ENCODE assay signal across 8 mouse cellular contexts in genomic region chr11:102228191-102228545, GRCm38 (mm10). TPM values are rescaled to one million over a fixed set of nuclear protein-coding genes. Genes with fewer than 3 reads are reported as not detected.
A peak's percentile ranks its signal among the peaks of the same experiment; 100 is the strongest.
DNase-seq lines count a peak whose midpoint lies in the region; ATAC-seq and TF ChIP-seq lines count a peak whose summit lies in the region.
"Had no signal": no experiment of that assay in that cellular context is flagged by ENCODE, and none has a peak within 500 bp of the region (broad histone marks: within the 10 kb centered on the region; RNA-seq: fewer than 3 reads in every experiment).

No protein-coding gene starts in this region.

- H3K36me3 ChIP-seq in forebrain, embryonic 10.5 days (replicated peaks), result no peaks in the 10 kb centered on the region
- peaks cover 4% of the 10 kb centered on the region; the same call in 1 of the 2 replicates for H3K36me3 ChIP-seq in intestine, postnatal 0 days (ENCODE audit: control insufficient read depth, insufficient read depth)
- H3K36me3 ChIP-seq in neural tube, embryonic 15.5 days, result no peaks in the 10 kb centered on the region

- H3K4me1 ChIP-seq in forebrain, embryonic 10.5 days, result peaks cover 73% of the 10 kb centered on the region
- H3K4me1 ChIP-seq in intestine, postnatal 0 days (replicated peaks; ENCODE audit: control insufficient read depth, insufficient read depth, low read length), result peaks cover 2% of the 10 kb centered on the region; the same call in 1 of the 2 replicates
- H3K4me1 ChIP-seq in neural tube, embryonic 15.5 days, result peaks cover 65% of the 10 kb centered on the region

- H3K4me2 ChIP-seq in intestine, postnatal 0 days (replicated peaks; ENCODE audit: low read depth), result peak overlapping the region; percentile 90
- H3K4me2 ChIP-seq in neural tube, embryonic 15.5 days, result peak overlapping the region; percentile 62

- peaks cover 60% of the 10 kb centered on the region for H3K27me3 ChIP-seq in forebrain, embryonic 10.5 days (ENCODE audit: poor library complexity, severe bottlenecking)
- H3K27me3 ChIP-seq in intestine, postnatal 0 days (replicated peaks; ENCODE audit: control insufficient read depth, insufficient read depth, low read length), result no peaks in the 10 kb centered on the region
- H3K27me3 ChIP-seq in neural tube, embryonic 15.5 days (replicated peaks), result no peaks in the 10 kb centered on the region

- H3K9me3 ChIP-seq in forebrain, embryonic 10.5 days, result no peaks in the 10 kb centered on the region
- no peaks in the 10 kb centered on the region for H3K9me3 ChIP-seq in intestine, postnatal 0 days (ENCODE audit: control insufficient read depth)
- no peaks in the 10 kb centered on the region for H3K9me3 ChIP-seq in neural tube, embryonic 15.5 days (replicated peaks)

- no peak for TF ChIP-seq CTCF in left cerebral cortex, adult 2 months (IDR thresholded peaks at IDR 0.05)
- no peak for TF ChIP-seq CTCF in intestine, postnatal 0 days (IDR thresholded peaks at IDR 0.05; ENCODE audit: low read depth)

- WGBS in forebrain, embryonic 10.5 days, result 28% methylated on average over 9 of the region's 9 CpGs
- WGBS in intestine, postnatal 0 days, result 33% methylated on average over 9 of the region's 9 CpGs
- WGBS in neural tube, embryonic 15.5 days, result 11% methylated on average over 9 of the region's 9 CpGs

- no peak for ATAC-seq in intestine, postnatal 0 days
- no peak for ATAC-seq in neural tube, embryonic 15.5 days (ENCODE audit: low FRiP score)

- intact Hi-C loops in left cerebral cortex, adult 2 months (cut with DNase I), result loop anchor here (2.0 kb wide), 1 partner anchor 39 kb away; the partner anchor contains the start of gene G6pc3
- intact Hi-C loops in gastrocnemius, postnatal 36 days (cut with DNase I), result no loop called here

- H3K9ac ChIP-seq in intestine, postnatal 0 days (ENCODE audit: low read depth, low read length), result no peak overlapping the region
- peak overlapping the region; percentile 87 for H3K9ac ChIP-seq in neural tube, embryonic 15.5 days (replicated peaks)

- no peak for DNase-seq in left cerebral cortex, adult 2 months (ENCODE audit: extremely low spot score in 1 of 2, low spot score in 2 of 2)
- no peak for DNase-seq in left cerebral cortex, adult 8-10 months (ENCODE audit: low spot score in 2 of 2)
- no peak for DNase-seq in forebrain, embryonic 10.5 days (ENCODE audit: extremely low spot score, low spot score)
- no peak for DNase-seq in gastrocnemius, postnatal 36 days
- DNase-seq in adrenal gland, postnatal 36 days, result no peak
- DNase-seq: lung, adult 18-20 months had no signal

- H3K4me3 ChIP-seq in left cerebral cortex, adult 2 months, result peak overlapping the region; percentile 72
- peak overlapping the region; percentile 90 for H3K4me3 ChIP-seq in forebrain, embryonic 10.5 days
- H3K4me3 ChIP-seq in intestine, postnatal 0 days (ENCODE audit: low read depth, low read length), result peak overlapping the region; percentile 93
- peak overlapping the region; percentile 82 for H3K4me3 ChIP-seq in neural tube, embryonic 15.5 days (replicated peaks)

- H3K27ac ChIP-seq in left cerebral cortex, adult 2 months, result peak overlapping the region; percentile 63
- H3K27ac ChIP-seq in forebrain, embryonic 10.5 days, result peak overlapping the region; percentile 92
- no peak overlapping the region for H3K27ac ChIP-seq in intestine, postnatal 0 days (ENCODE audit: low read depth, low read length)
- peak overlapping the region; percentile 96 for H3K27ac ChIP-seq in neural tube, embryonic 15.5 days (replicated peaks)

RNA-seq across cellular contexts. Expression of gene Hdac5, which starts 1.8 kb away (rescaled TPM):
- total RNA-seq in left cerebral cortex, adult 2 months (2021), result 100 to 1,000 TPM; 286 to 315 TPM
- total RNA-seq in left cerebral cortex, adult 8-10 months (2022), result 100 to 1,000 TPM; 245 to 275 (median 254) TPM
- polyA plus RNA-seq in forebrain, embryonic 10.5 days (2016; fragmentation: Nextera tagmentation; extraction: Ambion mirVana), result 39.8 and 44.6 TPM in 2 replicates
- 30.1 and 30.4 TPM in 2 replicates for polyA plus RNA-seq in intestine, postnatal 0 days (2015; fragmentation: Nextera tagmentation; extraction: Ambion mirVana)
- polyA plus RNA-seq in neural tube, embryonic 15.5 days (2015; fragmentation: Nextera tagmentation; extraction: Ambion mirVana), result 74.0 and 77.4 TPM in 2 replicates
- total RNA-seq in gastrocnemius, postnatal 36 days (2021), result 10 to 100 TPM; 62.2 to 78.7 TPM
- 10 to 100 TPM; 96.3 to 96.5 TPM for total RNA-seq in adrenal gland, postnatal 36 days (2021)

RNA-seq across cellular contexts. Expression of gene BC030867, which starts 20.5 kb away (rescaled TPM):
- 1 to 10 TPM; 1.0 to 2.0 TPM for total RNA-seq in left cerebral cortex, adult 2 months (2021)
- total RNA-seq in left cerebral cortex, adult 8-10 months (2022), result 1 to 10 TPM in 3 of 4 experiments, under 1 TPM in 1; 0.76 to 1.6 (median 1.4) TPM
- 27.3 TPM in 2 replicates for polyA plus RNA-seq in forebrain, embryonic 10.5 days (2016; fragmentation: Nextera tagmentation; extraction: Ambion mirVana)
- polyA plus RNA-seq in intestine, postnatal 0 days (2015; fragmentation: Nextera tagmentation; extraction: Ambion mirVana), result 2.7 and 3.4 TPM in 2 replicates
- polyA plus RNA-seq in neural tube, embryonic 15.5 days (2015; fragmentation: Nextera tagmentation; extraction: Ambion mirVana), result 2.2 and 5.1 TPM in 2 replicates
- not detected for total RNA-seq in gastrocnemius, postnatal 36 days (2021)
- total RNA-seq in adrenal gland, postnatal 36 days (2021), result under 1 TPM; 0.66 to 0.76 TPM

RNA-seq across cellular contexts. Expression of gene G6pc3, which starts 38.7 kb away (rescaled TPM):
- total RNA-seq in left cerebral cortex, adult 2 months (2021), result 10 to 100 TPM; 62.9 to 69.8 TPM
- 10 to 100 TPM; 65.4 to 78.4 (median 75.2) TPM for total RNA-seq in left cerebral cortex, adult 8-10 months (2022)
- polyA plus RNA-seq in forebrain, embryonic 10.5 days (2016; fragmentation: Nextera tagmentation; extraction: Ambion mirVana), result 38.0 and 39.5 TPM in 2 replicates
- 20.4 and 21.1 TPM in 2 replicates for polyA plus RNA-seq in intestine, postnatal 0 days (2015; fragmentation: Nextera tagmentation; extraction: Ambion mirVana)
- polyA plus RNA-seq in neural tube, embryonic 15.5 days (2015; fragmentation: Nextera tagmentation; extraction: Ambion mirVana), result 40.4 and 42.0 TPM in 2 replicates
- 10 to 100 TPM; 45.6 TPM for total RNA-seq in gastrocnemius, postnatal 36 days (2021)
- 100 to 1,000 TPM; 126 to 133 TPM for total RNA-seq in adrenal gland, postnatal 36 days (2021)

RNA-seq across cellular contexts. Expression of gene Asb16, which starts 40.4 kb away (rescaled TPM):
- total RNA-seq in left cerebral cortex, adult 2 months (2021), result 1 to 10 TPM; 1.2 to 1.4 TPM
- 1 to 10 TPM; 2.8 to 3.7 (median 3.3) TPM for total RNA-seq in left cerebral cortex, adult 8-10 months (2022)
- polyA plus RNA-seq in forebrain, embryonic 10.5 days (2016; fragmentation: Nextera tagmentation; extraction: Ambion mirVana), result 0.05 and 0.06 TPM in 2 replicates
- polyA plus RNA-seq in intestine, postnatal 0 days (2015; fragmentation: Nextera tagmentation; extraction: Ambion mirVana), result 0.05 and 0.09 TPM in 2 replicates
- polyA plus RNA-seq in neural tube, embryonic 15.5 days (2015; fragmentation: Nextera tagmentation; extraction: Ambion mirVana), result 0.10 and 0.12 TPM in 2 replicates
- 10 to 100 TPM; 76.7 to 88.7 TPM for total RNA-seq in gastrocnemius, postnatal 36 days (2021)
- total RNA-seq in adrenal gland, postnatal 36 days (2021), result under 1 TPM; 0.10 to 0.30 TPM

RNA-seq across cellular contexts. Expression of gene Lsm12, which starts 43.1 kb away (rescaled TPM):
- total RNA-seq in left cerebral cortex, adult 2 months (2021), result 10 to 100 TPM; 55.2 to 58.9 TPM
- 10 to 100 TPM; 52.8 to 55.3 (median 53.9) TPM for total RNA-seq in left cerebral cortex, adult 8-10 months (2022)
- polyA plus RNA-seq in forebrain, embryonic 10.5 days (2016; fragmentation: Nextera tagmentation; extraction: Ambion mirVana), result 137 and 141 TPM in 2 replicates
- 103 and 107 TPM in 2 replicates for polyA plus RNA-seq in intestine, postnatal 0 days (2015; fragmentation: Nextera tagmentation; extraction: Ambion mirVana)
- 111 and 121 TPM in 2 replicates for polyA plus RNA-seq in neural tube, embryonic 15.5 days (2015; fragmentation: Nextera tagmentation; extraction: Ambion mirVana)
- 10 to 100 TPM; 86.6 to 89.2 TPM for total RNA-seq in gastrocnemius, postnatal 36 days (2021)
- total RNA-seq in adrenal gland, postnatal 36 days (2021), result 10 to 100 TPM; 81.9 to 90.1 TPM
